Mouse (Mus musculus) midbrain, postnatal 0 days (tissue): ENCODE measurements around the gene Cyp2a12. TPM values are rescaled to one million over a fixed set of nuclear protein-coding genes. Genes with fewer than 3 reads are reported as not detected.

Source experiments
- ATAC-seq: fragments of 200-750 bp; cut with Nextera tagmentation; 2 replicates; pipeline ENCODE4 v1.8.0; 2017; ENCODE audit warnings: moderate number of reproducible peaks, mild to moderate bottlenecking, moderate TSS enrichment, moderate library complexity; ENCODE audit not compliant: low FRiP score
- DNase-seq: peaks from one replicate; pipeline ENCODE4 v3.0.0-alpha.2; 2015; ENCODE audit warnings: low spot score
- H3K27ac ChIP-seq: fragments of 300-500 bp; sonication (generic); 2 replicates; pipeline ENCODE4 v1.5.1; 2014; ENCODE audit warnings: low read depth, mild to moderate bottlenecking, low read length, mixed read lengths
- H3K27me3 ChIP-seq: fragments of 300-500 bp; sonication (generic); 2 replicates; pipeline ENCODE4 v1.6.1; 2014; ENCODE audit warnings: low read length, control low read depth, mixed read lengths; ENCODE audit not compliant: insufficient read depth
- H3K36me3 ChIP-seq: fragments of 300-500 bp; sonication (generic); 2 replicates; pipeline ENCODE4 v1.6.1; 2014; ENCODE audit warnings: low read length, control low read depth, mixed read lengths; ENCODE audit not compliant: insufficient read depth
- H3K4me1 ChIP-seq: fragments of 300-500 bp; sonication (generic); 2 replicates; pipeline ENCODE4 v1.6.1; 2014; ENCODE audit warnings: mild to moderate bottlenecking, control low read depth, antibody characterized with exemption, low read length, mixed read lengths; ENCODE audit not compliant: insufficient read depth
- H3K4me2 ChIP-seq: fragments of 300-500 bp; sonication (generic); 2 replicates; pipeline ENCODE4 v1.6.1; 2014; ENCODE audit warnings: low read depth, mild to moderate bottlenecking, low read length, mixed read lengths; ENCODE audit not compliant: poor library complexity, severe bottlenecking
- H3K4me3 ChIP-seq: fragments of 300-500 bp; sonication (generic); 2 replicates; pipeline ENCODE4 v1.5.1; 2014; ENCODE audit warnings: low read depth, mild to moderate bottlenecking, low read length, moderate library complexity
- H3K9ac ChIP-seq: fragments of 300-500 bp; sonication (generic); replicated peaks from 2 replicates; pipeline ENCODE4 v1.6.1; 2014; ENCODE audit warnings: mild to moderate bottlenecking, low read length, moderate library complexity, mixed read lengths; ENCODE audit not compliant: poor library complexity, severe bottlenecking
- H3K9me3 ChIP-seq: fragments of 300-500 bp; sonication (generic); 2 replicates; pipeline ENCODE4 v1.6.1; 2016; ENCODE audit warnings: low read length, control low read depth
- CTCF ChIP-seq: IDR thresholded peaks from 2 replicates; pipeline ENCODE4 v1.5.1; 2016; ENCODE audit warnings: antibody characterized with exemption, mild to moderate bottlenecking
- WGBS: fragments of 180-500 bp; shearing (Covaris S2); extraction: QIAGEN DNeasy Blood & Tissue Kit; methylation state at CpG from one replicate; pipeline ENCODE4 v1.1.7; 2014; 5-methylcytosine and 5-hydroxymethylcytosine counted together
- polyA plus RNA-seq: library from polyadenylated mRNA; unstranded; fragments of >200 nt; fragmentation: Nextera tagmentation; extraction: Ambion mirVana; gene quantifications from 2 replicates; pipeline ENCODE4 v1.2.1, GENCODE M21; 2015
- total RNA-seq: library from RNA; depleted of rRNA; stranded (reverse); fragments of >200 nt; gene quantifications from 2 replicates; pipeline ENCODE4 v1.2.3, GENCODE M21; 2014; rRNA removed

Gene Cyp2a12
- total and polyA plus RNA-seq, 2 experiments from 2014 or later, result not detected

DNA sequence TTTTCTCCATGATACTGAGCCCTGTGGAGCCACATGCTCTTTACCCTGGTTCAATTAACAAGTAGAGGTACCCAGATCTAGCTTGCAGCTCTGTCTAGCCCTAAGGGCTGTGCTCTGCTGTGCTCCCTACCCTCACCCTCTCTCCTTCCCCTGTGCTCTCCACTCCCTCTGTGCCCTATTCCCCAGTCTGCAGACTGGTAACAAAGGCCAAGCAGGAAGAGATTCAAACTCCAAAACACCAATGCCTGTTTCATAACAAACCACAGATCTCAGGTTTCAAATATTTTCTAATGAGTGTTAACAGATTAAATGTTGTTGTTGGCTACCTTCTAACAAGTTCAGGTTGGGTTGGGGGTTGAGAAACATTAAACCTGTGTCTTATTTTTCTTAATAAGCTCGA is 49.8 kb downstream of the Cyp2a12 start:
- Histone ChIP-seq H3K9me3 (no peaks in the 10 kb centered on the region), H3K36me3 (no peaks in the 10 kb centered on the region), H3K27me3 (no peaks in the 10 kb centered on the region), H3K4me3 (no peak overlapping the region), H3K27ac (no peak overlapping the region), H3K4me1 (no peaks in the 10 kb centered on the region), H3K4me2 (no peak overlapping the region), H3K9ac (no peak overlapping the region)
- 60% methylated on average over 1 of the region's 1 CpGs for WGBS
- ATAC-seq, result no peak
- TF ChIP-seq CTCF, result no peak
- no peak for DNase-seq

DNA sequence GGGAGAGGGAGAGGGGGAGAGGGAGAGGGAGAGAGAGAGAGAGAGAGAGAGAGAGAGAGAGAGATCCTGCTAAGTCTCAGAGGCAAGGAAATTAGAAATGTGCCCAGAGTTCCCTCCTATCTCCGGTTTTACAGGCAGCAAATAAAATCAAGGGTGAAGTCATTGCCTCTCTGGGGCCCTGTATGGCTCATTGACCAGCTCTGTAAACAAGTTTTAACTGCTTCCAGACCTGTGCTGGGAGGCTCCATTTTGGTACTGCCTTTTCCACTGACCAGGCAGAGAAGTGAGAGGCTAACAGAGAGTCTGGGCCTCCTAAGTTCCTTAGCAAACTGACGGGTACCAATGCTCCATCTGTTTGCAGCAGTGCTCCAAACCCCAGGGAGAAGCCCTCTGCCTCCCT is 52.7 kb downstream of the Cyp2a12 start:
- no peak for TF ChIP-seq CTCF
- Histone ChIP-seq H3K4me1 (no peaks in the 10 kb centered on the region), H3K27ac (no peak overlapping the region), H3K9me3 (no peaks in the 10 kb centered on the region), H3K36me3 (no peaks in the 10 kb centered on the region), H3K27me3 (no peaks in the 10 kb centered on the region), H3K9ac (no peak overlapping the region), H3K4me2 (no peak overlapping the region), H3K4me3 (no peak overlapping the region)
- 91% methylated on average over 2 of the region's 2 CpGs for WGBS
- no peak for DNase-seq
- no peak for ATAC-seq

Other genes with a start within 250 kb of the Cyp2a12 start
- gene Cyp2g1, start 220.2 kb upstream of the Cyp2a12 start, total RNA-seq, result 0.16 TPM in 1 of 2 replicates, not detected in the other
- 0.12 TPM in 1 of 2 replicates, not detected in the other for gene Cyp2g1, start 220.2 kb upstream of the Cyp2a12 start, polyA plus RNA-seq
- gene Cyp2a5, start 193.8 kb upstream of the Cyp2a12 start, total RNA-seq, result 5.7 and 13.5 TPM in 2 replicates
- 0.54 and 1.4 TPM in 2 replicates for gene Cyp2a5, start 193.8 kb upstream of the Cyp2a12 start, polyA plus RNA-seq
- gene Cyp2a22, start 89.7 kb upstream of the Cyp2a12 start, total RNA-seq, result not detected in 2 replicates
- gene Cyp2a22, start 89.7 kb upstream of the Cyp2a12 start, polyA plus RNA-seq, result not detected in 2 replicates
- gene Cyp2f2, start 90.8 kb downstream of the Cyp2a12 start, total RNA-seq, result 0.55 and 0.57 TPM in 2 replicates
- 0.32 and 0.39 TPM in 2 replicates for gene Cyp2f2, start 90.8 kb downstream of the Cyp2a12 start, polyA plus RNA-seq
- gene Cyp2t4, start 124.6 kb downstream of the Cyp2a12 start, total RNA-seq, result not detected in 2 replicates
- gene Cyp2t4, start 124.6 kb downstream of the Cyp2a12 start, polyA plus RNA-seq, result 0.29 and 0.30 TPM in 2 replicates
- gene Egln2, start 137.7 kb downstream of the Cyp2a12 start, total RNA-seq, result 104 and 116 TPM in 2 replicates
- gene Egln2, start 137.7 kb downstream of the Cyp2a12 start, polyA plus RNA-seq, result 80.7 and 85.6 TPM in 2 replicates
- 60.5 and 65.6 TPM in 2 replicates for gene Rab4b, start 149.8 kb downstream of the Cyp2a12 start, total RNA-seq
- 138 and 142 TPM in 2 replicates for gene Rab4b, start 149.8 kb downstream of the Cyp2a12 start, polyA plus RNA-seq
- gene Gm21983, start 152.0 kb downstream of the Cyp2a12 start, total RNA-seq, result 2.0 TPM in 1 of 2 replicates, not detected in the other
- not detected in 2 replicates for gene Gm21983, start 152.0 kb downstream of the Cyp2a12 start, polyA plus RNA-seq
- gene Mia, start 152.1 kb downstream of the Cyp2a12 start, total RNA-seq, result 4.3 and 20.6 TPM in 2 replicates
- gene Mia, start 152.1 kb downstream of the Cyp2a12 start, polyA plus RNA-seq, result 17.6 and 20.4 TPM in 2 replicates
- gene BC024978, start 166.7 kb downstream of the Cyp2a12 start, total RNA-seq, result 5.9 and 8.7 TPM in 2 replicates
- 2.3 and 2.8 TPM in 2 replicates for gene BC024978, start 166.7 kb downstream of the Cyp2a12 start, polyA plus RNA-seq
- gene Snrpa, start 167.2 kb downstream of the Cyp2a12 start, total RNA-seq, result 138 and 142 TPM in 2 replicates
- 147 and 151 TPM in 2 replicates for gene Snrpa, start 167.2 kb downstream of the Cyp2a12 start, polyA plus RNA-seq
- 15.3 and 17.3 TPM in 2 replicates for gene Itpkc, start 199.6 kb downstream of the Cyp2a12 start, total RNA-seq
- 4.7 and 5.4 TPM in 2 replicates for gene Itpkc, start 199.6 kb downstream of the Cyp2a12 start, polyA plus RNA-seq
- gene Coq8b, start 203.9 kb downstream of the Cyp2a12 start, total RNA-seq, result 24.8 and 26.0 TPM in 2 replicates
- 15.1 and 16.7 TPM in 2 replicates for gene Coq8b, start 203.9 kb downstream of the Cyp2a12 start, polyA plus RNA-seq
- 111 and 147 TPM in 2 replicates for gene Numbl, start 229.4 kb downstream of the Cyp2a12 start, total RNA-seq
- gene Numbl, start 229.4 kb downstream of the Cyp2a12 start, polyA plus RNA-seq, result 59.8 and 60.9 TPM in 2 replicates